ENCODE assay signal across 8 mouse cellular contexts in genomic region chr8:69822386-69823191, GRCm38 (mm10). TPM values are rescaled to one million over a fixed set of nuclear protein-coding genes. Genes with fewer than 3 reads are reported as not detected.
A peak's percentile ranks its signal among the peaks of the same experiment; 100 is the strongest.
DNase-seq lines count a peak whose midpoint lies in the region; ATAC-seq and TF ChIP-seq lines count a peak whose summit lies in the region.

Gene Lpar2 (plus strand): TSS chr8:69822429.

- TF ChIP-seq POLR2A in cerebellum, adult 2 months (IDR thresholded peaks at IDR 0.05; ENCODE audit: borderline replicate concordance, insufficient read depth, low read length), result no peak

- peak within 1 kb of the TSS; percentile 75 for H3K4me2 ChIP-seq in liver, embryonic 13.5 days

- no peaks in the 10 kb centered on the region for H3K9me3 ChIP-seq in liver, embryonic 13.5 days (replicated peaks)

- no peaks in the 10 kb centered on the region for H3K27me3 ChIP-seq in cerebellum, adult 2 months (ENCODE audit: control insufficient read depth, insufficient read depth, low read length)
- no peaks in the 10 kb centered on the region for H3K27me3 ChIP-seq in Patski
- H3K27me3 ChIP-seq in liver, embryonic 13.5 days, result no peaks in the 10 kb centered on the region

- peak within 1 kb of the TSS; percentile 46 for H3K4me3 ChIP-seq in cerebellum, adult 2 months (replicated peaks; ENCODE audit: insufficient read depth, low read depth, low read length)
- H3K4me3 ChIP-seq in liver, embryonic 13.5 days (replicated peaks), result peak within 1 kb of the TSS; percentile 57

- peaks cover 5% of the 10 kb centered on the region for H3K36me3 ChIP-seq in liver, embryonic 13.5 days

- H3K9ac ChIP-seq in liver, embryonic 13.5 days, result peak within 1 kb of the TSS; percentile 65

- TF ChIP-seq CTCF in cerebellum, adult 2 months (IDR thresholded peaks at IDR 0.05; ENCODE audit: borderline replicate concordance, insufficient read depth, low read depth, low read length), result no peak
- no peak for TF ChIP-seq CTCF in Patski (IDR thresholded peaks at IDR 0.05)

- in situ Hi-C loops in Patski (cut with MboI; ENCODE audit: low pct_unique_long_range_greater_than_20kb), result loop anchor here (25.0 kb wide), 1 partner anchor 710 kb away; no protein-coding TSS in a partner anchor

- POLR2A ChIA-PET in Patski (lab: Charles Lee), result interaction anchor here (0.6 to 1.1 kb wide), 2 partner anchors 80 to 92 kb away, joined by 3 read pairs; partner anchors contain the start of genes Ndufa13 and Yjefn3

- CTCF ChIA-PET in Patski (lab: Charles Lee), result interaction anchor here (1.1 kb wide), 1 partner anchor 24 kb away, joined by 3 read pairs; no protein-coding TSS in a partner anchor

- peaks cover 2% of the 10 kb centered on the region; the same call in 1 of the 2 replicates for H3K4me1 ChIP-seq in cerebellum, adult 2 months (ENCODE audit: control insufficient read depth, insufficient read depth, low read length)
- H3K4me1 ChIP-seq in liver, embryonic 13.5 days (replicated peaks), result peaks cover 27% of the 10 kb centered on the region

- WGBS in cerebellum, adult 2 months, result 4% methylated on average over 32 of the region's 35 CpGs
- 5% methylated on average over 33 of the region's 35 CpGs for WGBS in liver, embryonic 13.5 days (ENCODE audit: insufficient replicate concordance)

- no peak within 1 kb of the TSS for H3K27ac ChIP-seq in cerebellum, adult 2 months (ENCODE audit: insufficient read depth, low read length)
- H3K27ac ChIP-seq in liver, embryonic 13.5 days, result no peak within 1 kb of the TSS

- peak; percentile 76 for ATAC-seq in Patski
- ATAC-seq in erythroid progenitor cell, adult 5-6 weeks (replicated peaks; ENCODE audit: low FRiP score, poor library complexity, severe bottlenecking), result peak; percentile 28; the same call in 1 of the 2 replicates
- peak; percentile 64 for ATAC-seq in liver, embryonic 13.5 days (ENCODE audit: low read depth)

- DNase-seq in cerebellum, adult 2 months, result peak; percentile 22 to 34
- no peak for DNase-seq in cerebellum, adult 8-10 months
- no peak for DNase-seq in Patski (ENCODE audit: low read depth, low spot score)
- peak; percentile 24 for DNase-seq in hindlimb bud, embryonic 11.5 days (ENCODE audit: extremely low spot score, low read depth, low spot score)
- DNase-seq in liver, embryonic 13.5 days, result peak; percentile 52
- DNase-seq in naive thymus-derived CD4-positive, alpha-beta T cell, adult 2 months (ENCODE audit: low read depth), result peak; percentile 76
- peak; percentile 55 to 59 for DNase-seq in thymus, postnatal 10 days (ENCODE audit: low spot score in 2 of 2)

RNA-seq across cellular contexts. Expression of gene Lpar2, which starts in this region (rescaled TPM):
- 0.23 and 0.38 TPM in 2 replicates for polyA plus RNA-seq in cerebellum, adult 2 months (2012; rRNA removed)
- 8.3 TPM for polyA plus RNA-seq in Patski (2021)
- 0.42 TPM in 1 of 2 replicates, not detected in the other for total RNA-seq in erythroid progenitor cell, adult 5-6 weeks (2015; ENCODE audit: low replicate concordance)
- total RNA-seq in erythroid progenitor cell, adult 5-6 weeks (2017; ENCODE audit: low replicate concordance), result not detected in 2 replicates
- polyA plus RNA-seq in liver, embryonic 13.5 days (2015; fragmentation: Nextera tagmentation; extraction: Ambion mirVana), result 0.07 and 0.09 TPM in 2 replicates

Comparison
In these comparisons a context has a peak if more than half of its experiments do, and no peak if none do; other contexts are left out.
1. Peak in DNase-seq and H3K4me3 ChIP-seq in cerebellum, adult 2 months; RNA of the gene not detected or under 1 TPM.
2. Peak in ATAC-seq in erythroid progenitor cell, adult 5-6 weeks; RNA of the gene not detected or under 1 TPM.
3. Peak in DNase-seq, ATAC-seq, H3K4me3 ChIP-seq, H3K9ac ChIP-seq and H3K4me2 ChIP-seq in liver, embryonic 13.5 days; RNA of the gene not detected or under 1 TPM.
4. DNase-seq: peak in hindlimb bud, embryonic 11.5 days (single experiment), naive thymus-derived CD4-positive, alpha-beta T cell, adult 2 months (single experiment) and thymus, postnatal 10 days (2 of 2); none in cerebellum, adult 8-10 months (single experiment) and Patski (single experiment).
5. Peak in every context shown above with its lines, with median percentiles within 50 percentile points of each other: ATAC-seq.